Mouse (Mus musculus) central nervous system, embryonic 14 days (tissue): ENCODE results near the gene Hrh1. TPM values are rescaled to one million over a fixed set of nuclear protein-coding genes. Genes with fewer than 3 reads are reported as not detected.

Source experiments
- polyA plus RNA-seq: library from polyadenylated mRNA; depleted of rRNA; stranded (reverse); fragments of >200 nt; gene quantifications from 2 replicates; pipeline ENCODE4 v1.2.3, GENCODE M21; 2012; rRNA removed

Hrh1 gene
- 0.28 and 0.41 TPM in 2 replicates for polyA plus RNA-seq

GRCm38 (mm10) chr6:114397691-114398217, at the start of gene Hrh1:
Gene Hrh1 (plus strand): TSS chr6:114397936.

Other genes with a start within 250 kb of the Hrh1 start
- gene Slc6a1, start 115.3 kb upstream of the Hrh1 start, polyA plus RNA-seq: 146 and 175 TPM in 2 replicates
- 12.9 and 14.9 TPM in 2 replicates for gene Atg7, start 245.2 kb downstream of the Hrh1 start, polyA plus RNA-seq